Mouse (Mus musculus) lung, postnatal 0 days (tissue): ENCODE measurements around the gene Fgd6.

Experiments used
- CTCF ChIP-seq: IDR thresholded peaks from 2 replicates; pipeline ENCODE4 v1.5.1; 2016; ENCODE audit warnings: antibody characterized with exemption, mild to moderate bottlenecking
- EP300 ChIP-seq: IDR thresholded peaks from 2 replicates; pipeline ENCODE4 v1.6.1; 2016; ENCODE audit warnings: antibody characterized with exemption, mild to moderate bottlenecking, control low read depth

- TF ChIP-seq CTCF: no peak
- TF ChIP-seq EP300: no peak
Measured at GRCm38 (mm10) chr10:94144581-94144980, 108.8 kb downstream of the Fgd6 start.
